Mouse (Mus musculus) fat pad, adult 2 months (tissue): ENCODE results near the gene Abi3bp.

Source experiments
- DNase-seq: peaks from one replicate; pipeline ENCODE4 v3.0.0-alpha.2; 2011; ENCODE audit warnings: low read depth, low spot score; ENCODE audit errors: extremely low read depth

The Abi3bp gene

GRCm38 (mm10) chr16:56477677-56478574 lies at the start of gene Abi3bp:
TSS of gene Abi3bp (plus strand) at chr16:56477878.
- no peak for DNase-seq

GRCm38 (mm10) chr16:56435293-56436185 lies 42.1 kb upstream of the Abi3bp start:
- no peak for DNase-seq

- no peak for DNase-seq
Observed at GRCm38 (mm10) chr16:56440243-56440642, 37.4 kb upstream of the Abi3bp start.

GRCm38 (mm10) chr16:56441113-56441512 lies 36.6 kb upstream of the Abi3bp start:
- no peak for DNase-seq

GRCm38 (mm10) chr16:56441658-56442344 lies 35.9 kb upstream of the Abi3bp start:
- DNase-seq, result no peak

GRCm38 (mm10) chr16:56451482-56451881 lies 26.2 kb upstream of the Abi3bp start:
- no peak for DNase-seq

- no peak for DNase-seq
Observed at GRCm38 (mm10) chr16:56451923-56452322, 25.8 kb upstream of the Abi3bp start.

GRCm38 (mm10) chr16:56458052-56458754 lies 19.5 kb upstream of the Abi3bp start:
- DNase-seq, result no peak

- no peak for DNase-seq
Observed at GRCm38 (mm10) chr16:56473160-56473559, 4.5 kb upstream of the Abi3bp start.

GRCm38 (mm10) chr16:56475676-56476075 lies 2.0 kb upstream of the Abi3bp start:
- no peak for DNase-seq

GRCm38 (mm10) chr16:56478575-56479191 lies 1.0 kb downstream of the Abi3bp start:
- no peak for DNase-seq

GRCm38 (mm10) chr16:56483466-56483865 lies 5.8 kb downstream of the Abi3bp start:
- DNase-seq, result no peak

GRCm38 (mm10) chr16:56486461-56486860 lies 8.8 kb downstream of the Abi3bp start:
- no peak for DNase-seq

GRCm38 (mm10) chr16:56490861-56491260 lies 13.2 kb downstream of the Abi3bp start:
- DNase-seq, result no peak

GRCm38 (mm10) chr16:56495266-56495665 lies 17.6 kb downstream of the Abi3bp start:
- DNase-seq, result no peak

GRCm38 (mm10) chr16:56496743-56497142 lies 19.1 kb downstream of the Abi3bp start:
- DNase-seq, result no peak

- DNase-seq, result no peak
Observed at GRCm38 (mm10) chr16:56498680-56499079, 21.0 kb downstream of the Abi3bp start.

- no peak for DNase-seq
Observed at GRCm38 (mm10) chr16:56500441-56500840, 22.8 kb downstream of the Abi3bp start.

GRCm38 (mm10) chr16:56501101-56501500 lies 23.4 kb downstream of the Abi3bp start:
- no peak for DNase-seq

GRCm38 (mm10) chr16:56501513-56501912 lies 23.8 kb downstream of the Abi3bp start:
- no peak for DNase-seq
